Mouse (Mus musculus): Measurements from ENCODE around the gene Capns1. TPM values are rescaled to one million over a fixed set of nuclear protein-coding genes. Genes with fewer than 3 reads are reported as not detected.

Gene Capns1
- total and polyA plus RNA-seq, 3 experiments = 31.7 to 354 TPM; not detected in 1

DNA sequence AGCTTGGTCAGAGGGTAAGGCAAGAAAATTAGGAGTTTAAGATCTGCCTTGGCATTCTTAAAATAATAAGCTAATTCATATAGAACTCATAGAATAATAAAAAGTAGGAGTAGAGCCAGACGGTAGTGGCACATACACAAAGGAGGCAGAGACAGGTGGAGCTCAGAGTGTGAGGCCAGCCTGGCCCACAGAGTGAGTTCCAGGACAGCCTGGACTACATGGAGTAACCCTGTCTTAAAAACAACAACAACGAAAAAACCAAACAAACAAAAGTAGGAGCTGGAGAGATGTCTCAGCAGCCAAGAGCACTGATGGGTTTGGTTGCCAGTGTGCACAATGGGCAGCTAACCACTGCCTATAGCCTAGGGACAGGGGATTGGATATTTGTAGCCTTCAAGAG lies 18.7 kb upstream of the Capns1 start:
- TF ChIP-seq POLR2AphosphoS2 (IDR thresholded peaks at IDR 0.05; ENCODE audit: low read length) (no peak), ZMIZ1 (IDR thresholded peaks at IDR 0.05; ENCODE audit: low read depth, low read length) (no peak), SIN3A (IDR thresholded peaks at IDR 0.05; ENCODE audit: low read length) (no peak), USF2 (IDR thresholded peaks at IDR 0.05; ENCODE audit: borderline replicate concordance in 1 of 2, insufficient read depth in 1 of 2, low read depth in 1 of 2, low read length in 2 of 2) (no peak), NRF1 (IDR thresholded peaks at IDR 0.05; ENCODE audit: insufficient read depth, low read depth, low read length, poor library complexity, severe bottlenecking) (no peak), RAD21 (IDR thresholded peaks at IDR 0.05; ENCODE audit: low read depth, low read length) (no peak), MAX (IDR thresholded peaks at IDR 0.05; ENCODE audit: low read length) (no peak), MXI1 (IDR thresholded peaks at IDR 0.05; ENCODE audit: low read depth, low read length) (no peak), POLR2AphosphoS5 (IDR thresholded peaks at IDR 0.05; ENCODE audit: borderline replicate concordance, low read depth, low read length) (no peak), MAZ (IDR thresholded peaks at IDR 0.05; ENCODE audit: low read depth, low read length) (no peak), HCFC1 (IDR thresholded peaks at IDR 0.05; ENCODE audit: low read depth, low read length) (no peak), ETS1 (IDR thresholded peaks at IDR 0.05; ENCODE audit: low read depth, low read length) (no peak), ZKSCAN1 (IDR thresholded peaks at IDR 0.05; ENCODE audit: low read depth, low read length) (no peak), GABPA (IDR thresholded peaks at IDR 0.05; ENCODE audit: low read depth, low read length) (no peak), KAT2A (conservative IDR thresholded peaks at IDR 0.05; ENCODE audit: low read depth, low read length) (no peak), MYC (IDR thresholded peaks at IDR 0.05; ENCODE audit: low read depth, low read length) (no peak), ZC3H11A (IDR thresholded peaks at IDR 0.05; ENCODE audit: low read depth, low read length) (no peak), ELF1 (IDR thresholded peaks at IDR 0.05; ENCODE audit: low read depth, low read length) (no peak)
- Histone ChIP-seq H3K27me3 (ENCODE audit: control insufficient read depth in 1 of 2, insufficient read depth in 2 of 2, low read length in 2 of 2) (no peaks in the 10 kb centered on the region), H3K36me3 (ENCODE audit: control insufficient read depth in 1 of 2, insufficient read depth in 2 of 2, low read length in 2 of 2) (peaks cover 0 to 1% of the 10 kb centered on the region in 2 experiments; a peak in 1 of 4 replicates), H3K9ac (ENCODE audit: control insufficient read depth, low read depth, low read length, poor library complexity, severe bottlenecking) (no peak overlapping the region), H3K79me2 (ENCODE audit: control insufficient read depth, insufficient read depth, low read length, poor library complexity) (no peaks in the 10 kb centered on the region), H3K27ac (ENCODE audit: control insufficient read depth, low read depth, low read length) (no peak overlapping the region), H3K4me1 (ENCODE audit: control insufficient read depth in 1 of 2, insufficient read depth in 2 of 2, low read length in 2 of 2) (no peaks in the 10 kb centered on the region; a peak in 1 of 4 replicates), H3K4me3 (ENCODE audit: control insufficient read depth in 1 of 2, insufficient read depth in 1 of 2, low read depth in 2 of 2, low read length in 2 of 2) (no peak overlapping the region), H3K9me3 (replicated peaks; ENCODE audit: insufficient read depth, low read length) (no peaks in the 10 kb centered on the region)
- DNase-seq (ENCODE audit: low read depth, low spot score) = no peak

DNA sequence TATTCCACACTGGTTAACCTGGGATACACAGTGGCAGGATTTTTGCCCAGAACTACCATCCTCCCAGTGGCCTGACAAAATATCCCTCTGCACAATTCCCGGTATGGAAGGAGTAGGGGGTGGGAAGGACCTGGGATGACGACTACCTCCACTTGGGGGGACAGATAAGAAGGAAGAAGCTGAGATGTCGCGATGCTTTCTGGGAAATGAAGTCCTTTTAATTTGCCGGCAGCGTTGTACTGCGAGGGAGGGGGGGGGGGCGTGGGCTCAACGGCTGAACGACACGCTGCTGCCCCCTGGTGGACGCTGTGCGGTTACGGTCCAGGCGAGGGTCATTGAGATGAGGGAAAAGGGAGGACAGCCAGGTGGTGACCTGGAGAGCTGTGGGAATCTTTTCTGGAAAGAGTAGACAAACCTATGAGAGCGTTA lies 18.1 kb upstream of the Capns1 start:
- Histone ChIP-seq H3K79me2 (ENCODE audit: control insufficient read depth, insufficient read depth, low read length, poor library complexity) (no peaks in the 10 kb centered on the region), H3K9ac (ENCODE audit: control insufficient read depth, low read depth, low read length, poor library complexity, severe bottlenecking) (peak overlapping the region; percentile 59), H3K27me3 (ENCODE audit: control insufficient read depth in 1 of 2, insufficient read depth in 2 of 2, low read length in 2 of 2) (no peaks in the 10 kb centered on the region), H3K27ac (ENCODE audit: control insufficient read depth, low read depth, low read length) (no peak overlapping the region), H3K4me1 (ENCODE audit: control insufficient read depth in 1 of 2, insufficient read depth in 2 of 2, low read length in 2 of 2) (no peaks in the 10 kb centered on the region; a peak in 1 of 4 replicates), H3K4me3 (ENCODE audit: control insufficient read depth in 1 of 2, insufficient read depth in 1 of 2, low read depth in 2 of 2, low read length in 2 of 2) (peak overlapping the region in 1 of 2 experiments; percentile 54; a peak in 2 of 4 replicates), H3K9me3 (replicated peaks; ENCODE audit: insufficient read depth, low read length) (no peaks in the 10 kb centered on the region), H3K36me3 (ENCODE audit: control insufficient read depth in 1 of 2, insufficient read depth in 2 of 2, low read length in 2 of 2) (no peaks in the 10 kb centered on the region)
- DNase-seq (ENCODE audit: low read depth, low spot score) = peak; percentile 82
- TF ChIP-seq ZMIZ1 (IDR thresholded peaks at IDR 0.05; ENCODE audit: low read depth, low read length) (no peak), GATA1 (IDR thresholded peaks at IDR 0.05; ENCODE audit: low read depth, low read length) (0 out of 2 replicates have a peak, but pooled peaks have one; percentile 26), RAD21 (IDR thresholded peaks at IDR 0.05; ENCODE audit: low read depth, low read length) (peak; percentile 38), SMC3 (IDR thresholded peaks at IDR 0.05; ENCODE audit: low read depth, low read length) (peak; percentile 57), ZNF384 (IDR thresholded peaks at IDR 0.05; ENCODE audit: low read depth, low read length) (0 out of 2 replicates have a peak, but pooled peaks have one; percentile 6), CTCF (IDR thresholded peaks at IDR 0.05 in 2 of 3, conservative IDR thresholded peaks at IDR 0.05 in 1 of 3; ENCODE audit: control insufficient read depth in 1 of 3, insufficient read depth in 1 of 3, low read depth in 2 of 3, low read length in 3 of 3, poor library complexity in 1 of 3, severe bottlenecking in 1 of 3) (peak; percentile 43 to 64 (median 58); a peak in 5 of 6 replicates), MEF2A (IDR thresholded peaks at IDR 0.05; ENCODE audit: extremely low read depth, insufficient replicate concordance, low read depth, low read length, poor library complexity, severe bottlenecking) (no peak), MXI1 (IDR thresholded peaks at IDR 0.05; ENCODE audit: low read depth, low read length) (0 out of 2 replicates have a peak, but pooled peaks have one; percentile 18), HCFC1 (IDR thresholded peaks at IDR 0.05; ENCODE audit: low read depth, low read length) (peak; percentile 85), EP300 (IDR thresholded peaks at IDR 0.05; ENCODE audit: low read depth in 1 of 2, low read length in 2 of 2) (no peak), ZC3H11A (IDR thresholded peaks at IDR 0.05; ENCODE audit: low read depth, low read length) (0 out of 2 replicates have a peak, but pooled peaks have one; percentile 8), MAZ (IDR thresholded peaks at IDR 0.05; ENCODE audit: low read depth, low read length) (peak; percentile 62; the same call in 1 of the 2 replicates), MYB (IDR thresholded peaks at IDR 0.05; ENCODE audit: low read depth, low read length) (no peak), ELF1 (IDR thresholded peaks at IDR 0.05; ENCODE audit: low read depth, low read length) (peak; percentile 64; the same call in 1 of the 2 replicates), SIN3A (IDR thresholded peaks at IDR 0.05; ENCODE audit: low read length) (peak; percentile 36; the same call in 1 of the 2 replicates)
